Mouse (Mus musculus): ENCODE measurements around the gene Kcnj9.

Gene Kcnj9

GRCm38 (mm10) chr1:172292880-172293279 is 36.2 kb downstream of the Kcnj9 start:
- peak in 1 of 2 experiments; percentile 67 for DNase-seq (ENCODE audit: low spot score in 2 of 2)

- no peak for DNase-seq (ENCODE audit: low spot score in 2 of 2)
Observed at GRCm38 (mm10) chr1:172289617-172289946, 39.5 kb downstream of the Kcnj9 start.

GRCm38 (mm10) chr1:172288900-172289616 is 40.1 kb downstream of the Kcnj9 start:
- DNase-seq (ENCODE audit: low spot score in 2 of 2) = no peak

- DNase-seq (ENCODE audit: low spot score in 2 of 2) = no peak
Observed at GRCm38 (mm10) chr1:172286740-172287139, 42.4 kb downstream of the Kcnj9 start.

- no peak for DNase-seq (ENCODE audit: low spot score in 2 of 2)
Observed at GRCm38 (mm10) chr1:172284221-172284620, 44.9 kb downstream of the Kcnj9 start.

- no peak for DNase-seq (ENCODE audit: low spot score in 2 of 2)
Observed at GRCm38 (mm10) chr1:172283073-172283472, 46.0 kb downstream of the Kcnj9 start.

- DNase-seq (ENCODE audit: low spot score in 2 of 2) = no peak
Observed at GRCm38 (mm10) chr1:172281522-172282254, 47.4 kb downstream of the Kcnj9 start.

GRCm38 (mm10) chr1:172279768-172280509 is 49.2 kb downstream of the Kcnj9 start:
- no peak for DNase-seq (ENCODE audit: low spot score in 2 of 2)

- no peak for DNase-seq (ENCODE audit: low spot score in 2 of 2)
Observed at GRCm38 (mm10) chr1:172278328-172278727, 50.8 kb downstream of the Kcnj9 start.

- DNase-seq (ENCODE audit: low spot score in 2 of 2) = no peak
Observed at GRCm38 (mm10) chr1:172277172-172277571, 51.9 kb downstream of the Kcnj9 start.

- no peak for DNase-seq (ENCODE audit: low spot score in 2 of 2)
Observed at GRCm38 (mm10) chr1:172274547-172274946, 54.6 kb downstream of the Kcnj9 start.

- no peak for DNase-seq (ENCODE audit: low spot score in 2 of 2)
Observed at GRCm38 (mm10) chr1:172274116-172274515, 55.0 kb downstream of the Kcnj9 start.

GRCm38 (mm10) chr1:172273386-172273785 is 55.7 kb downstream of the Kcnj9 start:
- no peak for DNase-seq (ENCODE audit: low spot score in 2 of 2)

- peak; percentile 36 to 46 for DNase-seq (ENCODE audit: low spot score in 2 of 2)
Observed at GRCm38 (mm10) chr1:172271765-172272164, 57.4 kb downstream of the Kcnj9 start.

- DNase-seq (ENCODE audit: low spot score in 2 of 2) = no peak
Observed at GRCm38 (mm10) chr1:172271208-172271607, 57.9 kb downstream of the Kcnj9 start.
